Mouse (Mus musculus): ENCODE results near the gene Tlcd1. TPM values are rescaled to one million over a fixed set of nuclear protein-coding genes. Genes with fewer than 3 reads are reported as not detected.

Gene Tlcd1
- polyA plus RNA-seq, 1 experiment from 2014 or later: 16.7 TPM

- ATAC-seq (ENCODE audit: low read depth): no peak
- H3K4me2 ChIP-seq (ENCODE audit: low read depth, low read length): no peak overlapping the region
- H3K27ac ChIP-seq (ENCODE audit: low read depth, low read length): no peak overlapping the region
- no peak overlapping the region for H3K4me3 ChIP-seq (ENCODE audit: low read depth, low read length)
- H3K4me1 ChIP-seq (ENCODE audit: control insufficient read depth, insufficient read depth, low read length): peaks cover 26% of the 10 kb centered on the region
- peaks cover 53% of the 10 kb centered on the region for H3K36me3 ChIP-seq (ENCODE audit: control insufficient read depth, insufficient read depth, low read length)
- no peaks in the 10 kb centered on the region for H3K9me3 ChIP-seq (ENCODE audit: control insufficient read depth, low read length)
- no peaks in the 10 kb centered on the region for H3K27me3 ChIP-seq (ENCODE audit: control insufficient read depth, insufficient read depth, low read length)
- no peak overlapping the region for H3K9ac ChIP-seq (replicated peaks; ENCODE audit: low read depth, low read length)
- WGBS: 73% methylated on average over 6 of the region's 6 CpGs
These were observed 20.3 kb upstream of the Tlcd1 start for GRCm38 (mm10) chr11:78156156-78156699.

GRCm38 (mm10) chr11:78159096-78159495, 17.4 kb upstream of the Tlcd1 start:
- no peaks in the 10 kb centered on the region for H3K27me3 ChIP-seq (ENCODE audit: control insufficient read depth, insufficient read depth, low read length)
- ATAC-seq (ENCODE audit: low read depth): peak; percentile 18; the same call in 1 of the 2 replicates
- H3K36me3 ChIP-seq (ENCODE audit: control insufficient read depth, insufficient read depth, low read length): peaks cover 61% of the 10 kb centered on the region
- no peak overlapping the region for H3K4me3 ChIP-seq (ENCODE audit: low read depth, low read length)
- no peak overlapping the region for H3K27ac ChIP-seq (ENCODE audit: low read depth, low read length)
- 24% methylated on average over 2 of the region's 2 CpGs for WGBS
- H3K4me2 ChIP-seq (ENCODE audit: low read depth, low read length): no peak overlapping the region
- no peaks in the 10 kb centered on the region for H3K9me3 ChIP-seq (ENCODE audit: control insufficient read depth, low read length)
- no peak overlapping the region for H3K9ac ChIP-seq (replicated peaks; ENCODE audit: low read depth, low read length)
- peaks cover 32% of the 10 kb centered on the region for H3K4me1 ChIP-seq (ENCODE audit: control insufficient read depth, insufficient read depth, low read length)

- Histone ChIP-seq H3K27me3 (ENCODE audit: control insufficient read depth, insufficient read depth, low read length) (no peaks in the 10 kb centered on the region), H3K9me3 (ENCODE audit: control insufficient read depth, low read length) (no peaks in the 10 kb centered on the region), H3K4me1 (ENCODE audit: control insufficient read depth, insufficient read depth, low read length) (peaks cover 28% of the 10 kb centered on the region), H3K36me3 (ENCODE audit: control insufficient read depth, insufficient read depth, low read length) (peaks cover 58% of the 10 kb centered on the region), H3K4me2 (ENCODE audit: low read depth, low read length) (no peak overlapping the region), H3K4me3 (ENCODE audit: low read depth, low read length) (no peak overlapping the region), H3K27ac (ENCODE audit: low read depth, low read length) (no peak overlapping the region), H3K9ac (replicated peaks; ENCODE audit: low read depth, low read length) (no peak overlapping the region)
- no peak for ATAC-seq (ENCODE audit: low read depth)
- WGBS: 85% methylated on average over 7 of the region's 7 CpGs
These were observed 17.0 kb upstream of the Tlcd1 start for GRCm38 (mm10) chr11:78159557-78159956.

GRCm38 (mm10) chr11:78160171-78160570, 16.3 kb upstream of the Tlcd1 start:
- no peaks in the 10 kb centered on the region for H3K27me3 ChIP-seq (ENCODE audit: control insufficient read depth, insufficient read depth, low read length)
- H3K4me3 ChIP-seq (ENCODE audit: low read depth, low read length): no peak overlapping the region
- no peak overlapping the region for H3K27ac ChIP-seq (ENCODE audit: low read depth, low read length)
- no peaks in the 10 kb centered on the region for H3K9me3 ChIP-seq (ENCODE audit: control insufficient read depth, low read length)
- peaks cover 26% of the 10 kb centered on the region for H3K4me1 ChIP-seq (ENCODE audit: control insufficient read depth, insufficient read depth, low read length)
- 90% methylated on average over 18 of the region's 18 CpGs for WGBS
- H3K9ac ChIP-seq (replicated peaks; ENCODE audit: low read depth, low read length): no peak overlapping the region
- H3K36me3 ChIP-seq (ENCODE audit: control insufficient read depth, insufficient read depth, low read length): peaks cover 52% of the 10 kb centered on the region
- ATAC-seq (ENCODE audit: low read depth): no peak
- no peak overlapping the region for H3K4me2 ChIP-seq (ENCODE audit: low read depth, low read length)

- no peak for ATAC-seq (ENCODE audit: low read depth)
- no peak overlapping the region for H3K4me3 ChIP-seq (ENCODE audit: low read depth, low read length)
- H3K4me1 ChIP-seq (ENCODE audit: control insufficient read depth, insufficient read depth, low read length): peaks cover 28% of the 10 kb centered on the region
- no peak overlapping the region for H3K9ac ChIP-seq (replicated peaks; ENCODE audit: low read depth, low read length)
- peaks cover 51% of the 10 kb centered on the region for H3K36me3 ChIP-seq (ENCODE audit: control insufficient read depth, insufficient read depth, low read length)
- no peaks in the 10 kb centered on the region for H3K9me3 ChIP-seq (ENCODE audit: control insufficient read depth, low read length)
- no peak overlapping the region for H3K4me2 ChIP-seq (ENCODE audit: low read depth, low read length)
- no peaks in the 10 kb centered on the region for H3K27me3 ChIP-seq (ENCODE audit: control insufficient read depth, insufficient read depth, low read length)
- H3K27ac ChIP-seq (ENCODE audit: low read depth, low read length): no peak overlapping the region
- 87% methylated on average over 3 of the region's 3 CpGs for whole genome bisulfite sequencing
These were observed 15.8 kb upstream of the Tlcd1 start for GRCm38 (mm10) chr11:78160675-78161074.

GRCm38 (mm10) chr11:78161169-78161568, 15.3 kb upstream of the Tlcd1 start:
- Histone ChIP-seq H3K9me3 (ENCODE audit: control insufficient read depth, low read length) (no peaks in the 10 kb centered on the region), H3K4me3 (ENCODE audit: low read depth, low read length) (no peak overlapping the region), H3K9ac (replicated peaks; ENCODE audit: low read depth, low read length) (no peak overlapping the region), H3K4me1 (ENCODE audit: control insufficient read depth, insufficient read depth, low read length) (peaks cover 32% of the 10 kb centered on the region), H3K27ac (ENCODE audit: low read depth, low read length) (no peak overlapping the region), H3K4me2 (ENCODE audit: low read depth, low read length) (no peak overlapping the region), H3K27me3 (ENCODE audit: control insufficient read depth, insufficient read depth, low read length) (no peaks in the 10 kb centered on the region), H3K36me3 (ENCODE audit: control insufficient read depth, insufficient read depth, low read length) (peaks cover 51% of the 10 kb centered on the region)
- WGBS: 93% methylated on average over 14 of the region's 14 CpGs
- no peak for ATAC-seq (ENCODE audit: low read depth)

- Histone ChIP-seq H3K27ac (ENCODE audit: low read depth, low read length) (peak overlapping the region; percentile 98), H3K4me1 (ENCODE audit: control insufficient read depth, insufficient read depth, low read length) (peaks cover 32% of the 10 kb centered on the region), H3K4me3 (ENCODE audit: low read depth, low read length) (peak overlapping the region; percentile 3; the same call in 1 of the 2 replicates), H3K9ac (replicated peaks; ENCODE audit: low read depth, low read length) (peak overlapping the region; percentile 97; the same call in 1 of the 2 replicates), H3K27me3 (ENCODE audit: control insufficient read depth, insufficient read depth, low read length) (no peaks in the 10 kb centered on the region), H3K36me3 (ENCODE audit: control insufficient read depth, insufficient read depth, low read length) (peaks cover 50% of the 10 kb centered on the region), H3K4me2 (ENCODE audit: low read depth, low read length) (peak overlapping the region; percentile 62; the same call in 1 of the 2 replicates), H3K9me3 (ENCODE audit: control insufficient read depth, low read length) (no peaks in the 10 kb centered on the region)
- 36% methylated on average over 4 of the region's 4 CpGs for WGBS
- no peak for ATAC-seq (ENCODE audit: low read depth)
These were observed 14.5 kb upstream of the Tlcd1 start for GRCm38 (mm10) chr11:78161968-78162367.

GRCm38 (mm10) chr11:78162504-78162903, 14.0 kb upstream of the Tlcd1 start:
- peak overlapping the region; percentile 97 for H3K9ac ChIP-seq (replicated peaks; ENCODE audit: low read depth, low read length)
- no peak for ATAC-seq (ENCODE audit: low read depth)
- H3K27ac ChIP-seq (ENCODE audit: low read depth, low read length): peak overlapping the region; percentile 98
- peaks cover 30% of the 10 kb centered on the region for H3K4me1 ChIP-seq (ENCODE audit: control insufficient read depth, insufficient read depth, low read length)
- H3K4me3 ChIP-seq (ENCODE audit: low read depth, low read length): peak overlapping the region; percentile 85; the same call in 1 of the 2 replicates
- no peaks in the 10 kb centered on the region for H3K27me3 ChIP-seq (ENCODE audit: control insufficient read depth, insufficient read depth, low read length)
- WGBS: 18% methylated on average over 6 of the region's 6 CpGs
- peak overlapping the region; percentile 62 for H3K4me2 ChIP-seq (ENCODE audit: low read depth, low read length)
- peaks cover 44% of the 10 kb centered on the region for H3K36me3 ChIP-seq (ENCODE audit: control insufficient read depth, insufficient read depth, low read length)
- no peaks in the 10 kb centered on the region for H3K9me3 ChIP-seq (ENCODE audit: control insufficient read depth, low read length)

- Histone ChIP-seq H3K27ac (ENCODE audit: low read depth, low read length) (peak overlapping the region; percentile 98), H3K4me2 (ENCODE audit: low read depth, low read length) (peak overlapping the region; percentile 62), H3K9ac (replicated peaks; ENCODE audit: low read depth, low read length) (peak overlapping the region; percentile 97), H3K36me3 (ENCODE audit: control insufficient read depth, insufficient read depth, low read length) (peaks cover 39% of the 10 kb centered on the region), H3K4me3 (ENCODE audit: low read depth, low read length) (peak overlapping the region; percentile 85), H3K27me3 (ENCODE audit: control insufficient read depth, insufficient read depth, low read length) (no peaks in the 10 kb centered on the region), H3K4me1 (ENCODE audit: control insufficient read depth, insufficient read depth, low read length) (peaks cover 29% of the 10 kb centered on the region), H3K9me3 (ENCODE audit: control insufficient read depth, low read length) (no peaks in the 10 kb centered on the region)
- ATAC-seq (ENCODE audit: low read depth): no peak
- WGBS: 81% methylated on average over 2 of the region's 2 CpGs
These were observed 13.5 kb upstream of the Tlcd1 start for GRCm38 (mm10) chr11:78163045-78163444.

All from neural tube, embryonic 14.5 days (tissue).